Mouse (Mus musculus) G1E (cell line): ENCODE measurements around the gene Sbno1. TPM values are rescaled to one million over a fixed set of nuclear protein-coding genes. Genes with fewer than 3 reads are reported as not detected.
"Not testable (repeated sequence)": the region's sequence is repeated elsewhere in the genome, so short reads cannot be mapped to it uniquely, and the experiment has no call there.

Experiments used
- ATAC-seq: 2 replicates; pipeline ENCODE4 v1.8.0; 2016; ENCODE audit warnings: mild to moderate bottlenecking; ENCODE audit not compliant: insufficient number of reproducible peaks, poor library complexity, low FRiP score, severe bottlenecking; ENCODE audit errors: extremely low read depth
- DNase-seq: peaks from one replicate; pipeline ENCODE4 v3.0.0; 2012; ENCODE audit warnings: low spot score
- H3K27me3 ChIP-seq: 2 replicates; pipeline ENCODE4 v1.6.1; 2012; ENCODE audit warnings: mild to moderate bottlenecking, low read length, inconsistent platforms; ENCODE audit not compliant: insufficient read depth
- H3K36me3 ChIP-seq: replicated peaks from 2 replicates; pipeline ENCODE3; 2012; ENCODE audit warnings: mild to moderate bottlenecking, inconsistent platforms
- H3K4me1 ChIP-seq: 2 replicates; pipeline ENCODE4 v1.6.1; 2012; ENCODE audit warnings: low read depth, low read length, inconsistent platforms, mixed read lengths; ENCODE audit not compliant: insufficient read depth
- H3K4me3 ChIP-seq: 2 replicates; pipeline ENCODE4 v1.5.1; 2012; ENCODE audit warnings: low read depth, mild to moderate bottlenecking, inconsistent platforms, low read length, moderate library complexity, mixed read lengths
- H3K9me3 ChIP-seq: replicated peaks from 2 replicates; pipeline ENCODE4 v1.6.1; 2012; ENCODE audit warnings: inconsistent platforms
- CTCF ChIP-seq: IDR thresholded peaks from 2 replicates; pipeline ENCODE4 v1.5.1; 2012; ENCODE audit warnings: low read depth, low read length, inconsistent platforms, mixed read lengths
- GATA1 ChIP-seq: IDR thresholded peaks from 2 replicates; pipeline ENCODE4 v1.6.1; 2012; ENCODE audit warnings: borderline replicate concordance, low read length, inconsistent platforms, mixed read lengths
- GATA2 ChIP-seq: IDR thresholded peaks from 2 replicates; pipeline ENCODE4 v1.6.1; 2012; ENCODE audit warnings: low read depth, low read length, inconsistent platforms, borderline replicate concordance
- POLR2AphosphoS5 ChIP-seq: IDR thresholded peaks from 2 replicates; pipeline ENCODE4 v1.6.1; 2012; ENCODE audit warnings: low read depth, low read length, inconsistent platforms; ENCODE audit not compliant: insufficient replicate concordance
- TAL1 ChIP-seq: conservative IDR thresholded peaks from 2 replicates; pipeline ENCODE4 v1.6.1; 2012; ENCODE audit warnings: low read depth, low read length, inconsistent platforms, mixed read lengths
- polyA plus RNA-seq: library from polyadenylated mRNA; stranded (reverse); fragments of >175 nt; gene quantifications from 2 replicates; pipeline ENCODE4 v1.2.3, GENCODE M21; 2012
- total RNA-seq, 2 experiments: library from RNA; stranded (forward) in 1 of 2; stranded (reverse) in 1 of 2; fragments of 200-1000 nt in 1 of 2; fragments of >200 nt in 1 of 2; fragmentation: Nextera tagmentation in 1 of 2; gene quantifications; 2 replicates each; pipeline ENCODE4 v1.2.3; 2014 to 2017

Gene Sbno1
- total and polyA plus RNA-seq, 3 experiments = 29.5 to 260 (median 221) TPM

DNA sequence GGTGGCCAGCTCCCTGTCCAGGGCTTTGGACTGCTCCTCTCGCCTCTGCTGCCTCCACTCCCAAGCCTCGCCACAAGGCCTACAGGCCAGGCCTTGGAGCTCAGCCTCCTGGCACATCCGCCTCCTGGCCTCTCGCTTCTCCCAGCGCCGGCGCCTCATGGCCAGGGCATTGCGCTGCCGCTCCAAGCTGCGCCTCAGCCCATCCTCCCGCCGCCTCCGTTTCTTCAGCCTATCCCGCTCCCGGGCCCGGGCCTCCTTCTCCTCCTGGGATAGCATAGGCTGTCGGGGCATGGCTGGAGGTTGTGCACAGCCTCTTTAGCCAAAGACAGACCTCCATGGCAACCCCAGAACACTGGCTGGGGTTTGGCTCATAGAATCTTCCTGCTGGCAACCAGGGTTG lies 76.6 kb downstream of the Sbno1 start:
- no peaks in the 10 kb centered on the region for H3K27me3 ChIP-seq
- DNase-seq = no peak
- no peak overlapping the region for H3K4me3 ChIP-seq
- peaks cover 66% of the 10 kb centered on the region for H3K36me3 ChIP-seq
- TF ChIP-seq POLR2AphosphoS5 (no peak), GATA1 (no peak), CTCF (no peak), TAL1 (no peak), GATA2 (no peak)
- peaks cover 55% of the 10 kb centered on the region for H3K4me1 ChIP-seq
- no peak for ATAC-seq
- H3K9me3 ChIP-seq = no peaks in the 10 kb centered on the region

DNA sequence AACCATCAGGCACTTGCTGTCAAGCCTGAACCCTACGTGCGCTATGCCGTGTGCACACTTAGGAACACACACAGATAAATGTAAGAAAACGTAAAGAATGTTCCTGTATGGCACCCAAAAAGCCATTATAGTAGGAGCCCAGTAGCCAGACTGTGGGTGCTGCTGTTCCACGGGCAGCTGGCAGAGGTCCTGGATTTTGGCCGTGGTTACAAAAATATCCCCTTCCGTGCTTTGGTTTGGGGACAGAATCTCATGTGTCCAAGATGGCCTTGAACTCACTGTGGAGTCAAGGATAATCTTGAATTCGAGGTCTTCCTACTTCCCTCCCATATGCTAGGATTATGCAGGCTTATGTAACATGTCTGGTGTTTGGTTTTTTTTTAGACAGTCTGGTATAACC lies 82.9 kb downstream of the Sbno1 start:
- Histone ChIP-seq H3K4me1 (peaks cover 13% of the 10 kb centered on the region; the same call in 1 of the 2 replicates), H3K4me3 (no peak overlapping the region), H3K36me3 (peaks cover 78% of the 10 kb centered on the region), H3K27me3 (no peaks in the 10 kb centered on the region), H3K9me3 (no peaks in the 10 kb centered on the region)
- DNase-seq = no peak
- ATAC-seq = no peak
- no peak for TF ChIP-seq GATA1

DNA sequence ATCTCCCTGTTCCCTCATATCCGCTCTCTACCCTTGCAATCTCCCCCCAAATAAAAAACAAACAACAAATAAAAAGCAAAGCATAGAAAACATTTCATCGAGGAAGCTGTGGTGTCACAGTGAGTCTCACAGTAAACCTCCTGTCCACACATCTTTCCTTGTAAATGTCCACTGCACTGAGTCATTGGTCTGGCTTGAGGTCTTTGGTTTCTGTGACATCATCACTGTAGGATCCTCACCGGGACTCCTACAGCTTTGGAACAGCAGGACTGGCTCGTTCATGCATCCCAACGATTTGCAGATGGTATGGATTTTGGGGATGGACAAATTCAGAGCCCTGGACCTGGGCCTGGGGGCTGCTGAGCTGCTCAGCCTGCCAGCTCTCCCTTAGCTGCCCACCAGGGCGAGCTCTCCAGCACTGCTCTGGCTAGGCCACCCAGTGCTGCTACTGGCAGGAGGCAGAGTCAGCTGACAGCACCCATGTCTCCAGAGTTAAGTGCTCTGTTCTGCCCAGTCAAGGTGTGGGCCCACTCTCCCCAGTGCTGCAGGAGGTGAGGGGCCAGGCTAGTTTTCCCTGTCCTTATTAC lies 84.0 kb downstream of the Sbno1 start:
- peaks cover 84% of the 10 kb centered on the region for H3K36me3 ChIP-seq
- H3K9me3 ChIP-seq, ATAC-seq, H3K4me3 ChIP-seq, H3K27me3 ChIP-seq, DNase-seq: not testable (repeated sequence)
- H3K4me1 ChIP-seq = peaks cover 12% of the 10 kb centered on the region; the same call in 1 of the 2 replicates

DNA sequence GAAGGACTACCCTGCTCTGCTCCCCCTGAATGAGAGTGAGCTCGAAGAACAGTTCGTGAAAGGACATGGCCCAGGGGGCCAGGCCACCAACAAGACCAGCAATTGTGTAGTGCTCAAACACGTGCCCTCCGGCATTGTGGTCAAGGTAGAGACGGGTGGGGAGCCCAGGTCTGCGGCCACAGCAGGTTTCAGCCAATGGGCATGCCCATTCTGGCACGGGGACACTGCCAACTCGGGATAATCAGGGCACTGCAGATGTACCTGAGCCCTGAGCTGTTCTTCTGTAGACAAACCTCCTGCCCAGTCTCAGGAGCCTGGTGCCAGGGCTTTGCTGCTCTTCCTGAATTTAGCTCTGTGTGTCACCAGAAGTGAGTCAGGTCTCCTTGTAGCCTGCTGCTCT lies 87.0 kb downstream of the Sbno1 start:
- TF ChIP-seq POLR2AphosphoS5 (no peak), CTCF (no peak), GATA2 (no peak), GATA1 (no peak), TAL1 (no peak)
- H3K27me3 ChIP-seq = no peaks in the 10 kb centered on the region
- 0 out of 2 replicates have a peak, but pooled peaks cover 2% of the 10 kb centered on the region for H3K4me1 ChIP-seq
- H3K9me3 ChIP-seq = no peaks in the 10 kb centered on the region
- no peak overlapping the region for H3K4me3 ChIP-seq
- DNase-seq (no peak), ATAC-seq (no peak)
- H3K36me3 ChIP-seq = peaks cover 85% of the 10 kb centered on the region

DNA sequence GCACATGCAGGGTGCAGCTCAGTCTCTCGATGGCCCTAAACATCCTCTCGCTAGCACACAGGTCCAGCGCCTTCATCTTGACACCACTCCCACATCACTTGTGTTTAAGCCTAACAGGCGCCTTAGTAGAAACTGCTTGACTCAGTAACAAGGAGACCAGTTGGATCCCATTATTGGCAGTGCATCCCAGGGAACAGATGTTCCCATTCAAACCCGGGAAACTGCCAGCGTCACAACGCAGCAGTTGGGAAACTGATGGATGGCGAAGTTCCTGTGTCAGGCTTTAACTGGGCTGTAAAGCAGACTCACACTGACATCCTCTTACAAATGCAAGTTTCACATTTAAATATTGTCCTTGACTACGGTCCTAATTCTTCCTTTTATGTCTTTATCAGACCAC lies 87.9 kb downstream of the Sbno1 start:
- Histone ChIP-seq H3K27me3 (no peaks in the 10 kb centered on the region), H3K4me3 (no peak overlapping the region), H3K9me3 (no peaks in the 10 kb centered on the region), H3K36me3 (peaks cover 84% of the 10 kb centered on the region), H3K4me1 (0 out of 2 replicates have a peak, but pooled peaks cover 2% of the 10 kb centered on the region)
- TF ChIP-seq CTCF = no peak
- TF ChIP-seq GATA1 = no peak
- no peak for TF ChIP-seq POLR2AphosphoS5
- no peak for TF ChIP-seq GATA2
- no peak for TF ChIP-seq TAL1
- DNase-seq (no peak), ATAC-seq (no peak)

DNA sequence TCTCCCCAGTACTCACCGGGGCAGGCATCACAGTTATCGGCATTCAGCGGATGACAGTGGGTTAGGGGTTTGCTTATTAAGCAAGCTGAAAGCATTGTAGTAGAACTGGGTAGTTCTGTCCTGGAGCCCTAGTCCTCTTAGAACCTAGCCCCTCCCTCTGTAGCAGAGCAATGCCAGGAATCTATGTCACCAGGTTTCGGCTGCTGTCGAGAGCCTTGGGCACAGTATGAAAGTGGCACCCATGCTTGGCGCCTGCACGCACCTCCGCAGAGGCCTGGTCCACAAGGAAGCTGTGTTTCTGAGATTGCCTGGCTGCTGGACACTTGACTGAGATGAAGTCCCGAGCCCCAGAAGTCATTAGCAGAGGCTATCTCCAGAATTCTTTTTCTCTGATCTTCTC lies 88.7 kb downstream of the Sbno1 start:
- Histone ChIP-seq H3K9me3 (no peaks in the 10 kb centered on the region), H3K4me1 (0 out of 2 replicates have a peak, but pooled peaks cover 2% of the 10 kb centered on the region), H3K36me3 (peaks cover 83% of the 10 kb centered on the region), H3K4me3 (no peak overlapping the region), H3K27me3 (no peaks in the 10 kb centered on the region)
- ATAC-seq = no peak
- no peak for TF ChIP-seq GATA1
- no peak for TF ChIP-seq CTCF
- no peak for TF ChIP-seq GATA2
- no peak for TF ChIP-seq POLR2AphosphoS5
- no peak for TF ChIP-seq TAL1
- no peak for DNase-seq

DNA sequence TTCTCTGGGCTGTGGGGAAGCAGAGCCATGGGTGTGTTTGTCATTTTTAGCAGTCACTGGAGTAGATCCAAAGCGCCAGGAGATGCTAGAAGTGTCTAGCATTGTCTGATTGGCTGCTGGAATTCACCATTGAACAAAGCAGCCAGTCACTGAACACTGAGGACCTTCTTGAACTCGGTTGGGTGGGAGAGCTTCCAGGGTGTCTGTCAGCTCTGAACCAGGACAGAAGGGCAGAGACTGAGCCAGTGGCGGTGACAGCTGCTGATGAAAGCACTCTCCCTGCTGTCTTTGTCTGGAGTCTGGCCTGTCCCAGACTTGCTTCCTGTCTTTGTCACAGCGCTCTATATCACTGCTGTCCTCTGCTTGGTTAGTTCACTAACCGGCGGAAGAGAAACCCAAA lies 91.4 kb downstream of the Sbno1 start:
- Histone ChIP-seq H3K9me3 (no peaks in the 10 kb centered on the region), H3K4me3 (no peak overlapping the region), H3K4me1 (peaks cover 10% of the 10 kb centered on the region), H3K27me3 (no peaks in the 10 kb centered on the region), H3K36me3 (peaks cover 76% of the 10 kb centered on the region)
- TF ChIP-seq POLR2AphosphoS5 (no peak), GATA1 (no peak), CTCF (no peak), TAL1 (no peak), GATA2 (no peak)
- ATAC-seq (no peak), DNase-seq (no peak)
